Mouse (Mus musculus) olfactory bulb, adult 2 months (tissue): Measurements from ENCODE around the gene Samd1.

Source experiments
- CTCF ChIP-seq: fragments of 200-500 bp; IDR thresholded peaks from 2 replicates; pipeline ENCODE4 v1.5.1; 2012; ENCODE audit warnings: low read depth, mild to moderate bottlenecking, low read length, moderate library complexity; ENCODE audit not compliant: insufficient read depth
- POLR2A ChIP-seq: fragments of 200-500 bp; IDR thresholded peaks from 2 replicates; pipeline ENCODE4 v1.6.1; 2012; ENCODE audit warnings: mild to moderate bottlenecking, low read depth, low read length, moderate library complexity; ENCODE audit not compliant: insufficient read depth

GRCm38 (mm10) chr8:83989243-83989642 lies 8.2 kb upstream of the Samd1 start:
- TF ChIP-seq CTCF: no peak
- TF ChIP-seq POLR2A: no peak
